Mouse (Mus musculus): ENCODE data around the gene Gm12355.

DNA sequence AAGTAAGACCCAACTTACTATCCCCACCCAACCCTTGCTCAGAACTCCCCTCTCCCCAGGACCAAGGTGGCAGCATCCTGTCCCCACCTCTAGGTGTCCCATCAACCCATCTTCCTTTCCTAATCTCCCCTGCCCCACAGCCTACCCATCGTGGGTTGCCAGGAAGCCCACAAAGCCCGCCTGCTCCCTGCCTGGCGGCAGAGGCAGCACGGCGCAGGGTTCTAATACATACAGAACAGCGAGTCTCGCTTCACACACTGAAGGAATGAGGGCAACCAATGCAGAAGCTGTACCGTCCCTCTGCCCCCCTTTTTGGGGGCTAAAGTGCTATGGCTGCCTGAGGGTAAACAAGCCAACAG lies 43.5 kb downstream of the Gm12355 start:
- TF ChIP-seq CTCF (IDR thresholded peaks at IDR 0.05; ENCODE audit: extremely low read depth, insufficient read length, insufficient replicate concordance, low read depth, low read length) (no peak), POLR2A (IDR thresholded peaks at IDR 0.05; ENCODE audit: low read depth, low read length) (no peak)

Measured in small intestine, adult 2 months (tissue).